Comparison of ENCODE assay signal across 9 mouse cellular contexts in the genomic region with DNA sequence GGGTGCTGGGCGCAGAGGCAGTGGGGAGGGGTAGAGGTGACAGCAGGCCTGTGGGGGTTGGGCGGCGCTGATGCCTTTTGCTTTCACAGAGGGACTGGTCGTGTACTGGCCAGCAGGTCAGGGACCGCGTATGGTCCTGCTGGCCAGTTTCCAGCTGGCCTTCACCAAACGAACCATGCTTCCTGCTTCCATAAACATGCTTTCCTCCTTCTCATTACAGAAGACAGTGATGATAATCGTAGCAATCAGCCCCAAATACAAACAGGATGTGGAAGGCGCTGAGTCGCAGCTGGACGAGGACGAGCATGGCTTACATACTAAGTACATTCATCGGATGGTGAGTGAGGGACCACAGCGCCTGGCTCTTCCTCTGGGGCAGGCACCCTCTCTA. TPM values are rescaled to one million over a fixed set of nuclear protein-coding genes. Genes with fewer than 3 reads are reported as not detected.
A peak's percentile ranks its signal among the peaks of the same experiment; 100 is the strongest.
DNase-seq lines count a peak whose midpoint lies in the region; ATAC-seq and TF ChIP-seq lines count a peak whose summit lies in the region.
"Had no signal": no experiment of that assay in that cellular context is flagged by ENCODE, and none has a peak within 500 bp of the region (broad histone marks: within the 10 kb centered on the region; RNA-seq: fewer than 3 reads in every experiment).

No protein-coding gene starts in this region.

- no peak overlapping the region for H3K27ac ChIP-seq in liver, embryonic 12.5 days
- peak overlapping the region; percentile 14; the same call in 1 of the 2 replicates for H3K27ac ChIP-seq in hindbrain, embryonic 11.5 days (ENCODE audit: low read depth, low read length)
- no peak overlapping the region for H3K27ac ChIP-seq in liver, adult 2 months (replicated peaks; ENCODE audit: insufficient read depth, low read depth, low read length)
- peak overlapping the region; percentile 28; the same call in 1 of the 2 replicates for H3K27ac ChIP-seq in olfactory bulb, adult 2 months (ENCODE audit: insufficient read depth, low read depth, low read length)

- WGBS in liver, embryonic 12.5 days (ENCODE audit: insufficient replicate concordance): 39% methylated on average over 14 of the region's 14 CpGs
- 51% methylated on average over 14 of the region's 14 CpGs for WGBS in hindbrain, embryonic 11.5 days
- WGBS in liver, adult 2 months: 45% methylated on average over 14 of the region's 14 CpGs
- WGBS in olfactory bulb, adult 2 months: 24% methylated on average over 14 of the region's 14 CpGs

- no peak overlapping the region for H3K4me3 ChIP-seq in liver, embryonic 12.5 days
- no peak overlapping the region for H3K4me3 ChIP-seq in hindbrain, embryonic 11.5 days (ENCODE audit: low read depth, low read length)
- H3K4me3 ChIP-seq in liver, adult 2 months (ENCODE audit: insufficient read depth, low read depth, low read length): no peak overlapping the region
- no peak overlapping the region for H3K4me3 ChIP-seq in olfactory bulb, adult 2 months (ENCODE audit: insufficient read depth, low read depth, low read length)

- no peaks in the 10 kb centered on the region for H3K9me3 ChIP-seq in liver, embryonic 12.5 days (replicated peaks)
- H3K9me3 ChIP-seq in hindbrain, embryonic 11.5 days (ENCODE audit: control insufficient read depth, low read length): no peaks in the 10 kb centered on the region

- H3K4me2 ChIP-seq in liver, embryonic 12.5 days: no peak overlapping the region
- H3K4me2 ChIP-seq in hindbrain, embryonic 11.5 days (replicated peaks; ENCODE audit: low read depth, low read length): no peak overlapping the region

- no peak for TF ChIP-seq POLR2A in liver, adult 2 months (IDR thresholded peaks at IDR 0.05; ENCODE audit: extremely low read depth, insufficient read depth, low read length)
- TF ChIP-seq POLR2A in olfactory bulb, adult 2 months (IDR thresholded peaks at IDR 0.05; ENCODE audit: insufficient read depth, low read depth, low read length): no peak

- no peak overlapping the region for H3K9ac ChIP-seq in liver, embryonic 12.5 days
- no peak overlapping the region for H3K9ac ChIP-seq in hindbrain, embryonic 11.5 days (ENCODE audit: low read depth, low read length)
- H3K9ac ChIP-seq in liver, adult 2 months (ENCODE audit: low read depth, low read length): no peak overlapping the region

- peaks cover 9% of the 10 kb centered on the region for H3K36me3 ChIP-seq in liver, embryonic 12.5 days
- H3K36me3 ChIP-seq in hindbrain, embryonic 11.5 days (ENCODE audit: control insufficient read depth, insufficient read depth, low read length): no peaks in the 10 kb centered on the region
- peaks cover 18% of the 10 kb centered on the region for H3K36me3 ChIP-seq in liver, adult 2 months (ENCODE audit: control insufficient read depth, insufficient read depth, low read length)

- H3K27me3 ChIP-seq in liver, embryonic 12.5 days (replicated peaks): no peaks in the 10 kb centered on the region
- H3K27me3 ChIP-seq in hindbrain, embryonic 11.5 days (ENCODE audit: control insufficient read depth, insufficient read depth, low read length): no peaks in the 10 kb centered on the region
- no peaks in the 10 kb centered on the region for H3K27me3 ChIP-seq in liver, adult 2 months (ENCODE audit: control insufficient read depth, insufficient read depth, low read length)
- H3K27me3 ChIP-seq: Patski had no signal

- peak; percentile 45 for DNase-seq in liver
- DNase-seq in hindbrain, embryonic 11.5 days (ENCODE audit: low spot score): no peak
- DNase-seq in liver, adult 2 months (ENCODE audit: extremely low read depth, low read depth, low spot score): peak; percentile 49
- DNase-seq in spleen, postnatal 36 days (ENCODE audit: low spot score in 2 of 2): no peak
- no peak for DNase-seq in left cerebral cortex, postnatal 14 days (ENCODE audit: low spot score in 2 of 2)

- no peaks in the 10 kb centered on the region for H3K79me2 ChIP-seq in liver, adult 2 months (ENCODE audit: control insufficient read depth, insufficient read depth, low read length)

- H3K4me1 ChIP-seq in liver, embryonic 12.5 days: peaks cover 32% of the 10 kb centered on the region
- H3K4me1 ChIP-seq in hindbrain, embryonic 11.5 days (replicated peaks; ENCODE audit: control insufficient read depth, insufficient read depth, low read length): peaks cover 5% of the 10 kb centered on the region
- no peaks in the 10 kb centered on the region; the same call in 1 of the 2 replicates for H3K4me1 ChIP-seq in liver, adult 2 months (ENCODE audit: control insufficient read depth, insufficient read depth, low read length)
- H3K4me1 ChIP-seq in olfactory bulb, adult 2 months (ENCODE audit: control insufficient read depth, insufficient read depth, low read length): peaks cover 11% of the 10 kb centered on the region

- intact Hi-C loops in left cerebral cortex, postnatal 14 days (cut with DNase I): no loop called here

- no peak for ATAC-seq in liver, embryonic 12.5 days
- ATAC-seq in common myeloid progenitor, adult 5-6 weeks (replicated peaks; ENCODE audit: low read depth, poor library complexity, severe bottlenecking): peak; percentile 34; the same call in 1 of the 2 replicates
- peak; percentile 49; the same call in 1 of the 2 replicates for ATAC-seq in hindbrain, embryonic 11.5 days (ENCODE audit: low FRiP score)
- ATAC-seq: Patski had no signal

- TF ChIP-seq CTCF in liver, adult 2 months (IDR thresholded peaks at IDR 0.05; ENCODE audit: low read depth, low read length): no peak
- TF ChIP-seq CTCF in olfactory bulb, adult 2 months (IDR thresholded peaks at IDR 0.05; ENCODE audit: insufficient read depth, low read depth, low read length): no peak

RNA-seq across cellular contexts. Expression of gene Traf3ip2, which starts 33.9 kb away (rescaled TPM):
- polyA plus RNA-seq in liver, embryonic 12.5 days (2016; fragmentation: Nextera tagmentation; extraction: Ambion mirVana): 2.1 and 3.1 TPM in 2 replicates
- total RNA-seq in common myeloid progenitor, adult 5-6 weeks (2017): 3.8 and 4.0 TPM in 2 replicates
- polyA plus RNA-seq in hindbrain, embryonic 11.5 days (2014; fragmentation: Nextera tagmentation; extraction: Ambion mirVana): 5.6 and 7.2 TPM in 2 replicates
- total RNA-seq in liver, adult 2 months (2014; rRNA removed): 0.74 and 1.8 TPM in 2 replicates
- 3.4 and 4.4 TPM in 2 replicates for polyA plus RNA-seq in liver, adult 2 months (2012; rRNA removed)
- polyA plus RNA-seq in olfactory bulb, adult 2 months (2012; ENCODE audit: insufficient read depth, insufficient read length, low replicate concordance, missing spikeins): not detected in 2 replicates
- total RNA-seq in left cerebral cortex, postnatal 14 days (2021): 1 to 10 TPM in 1 of 2 experiments, under 1 TPM in 1; 0.94 to 1.1 TPM

Comparison
In these comparisons a context has a peak if more than half of its experiments do, and no peak if none do; other contexts are left out.
1. DNase-seq: peak in liver (single experiment) and liver, adult 2 months (single experiment); none in hindbrain, embryonic 11.5 days (single experiment), spleen, postnatal 36 days (0 of 2) and left cerebral cortex, postnatal 14 days (0 of 2).
2. H3K27ac ChIP-seq: peak in hindbrain, embryonic 11.5 days (single experiment) and olfactory bulb, adult 2 months (single experiment); none in liver, embryonic 12.5 days (single experiment) and liver, adult 2 months (single experiment).